Mouse (Mus musculus): ENCODE data around the gene Hspb6. TPM values are rescaled to one million over a fixed set of nuclear protein-coding genes. Genes with fewer than 3 reads are reported as not detected.

The Hspb6 gene
- total and polyA plus RNA-seq, 3 experiments: 0.79 to 6.0 (median 2.3) TPM

- TF ChIP-seq ELF1 (IDR thresholded peaks at IDR 0.05; ENCODE audit: low read depth, low read length) (no peak), KAT2A (IDR thresholded peaks at IDR 0.05; ENCODE audit: insufficient replicate concordance, low read length) (no peak)
Observed at GRCm38 (mm10) chr7:30604424-30604823, 52.4 kb downstream of the Hspb6 start (continued).

GRCm38 (mm10) chr7:30604944-30605343 is 53.0 kb downstream of the Hspb6 start:
- in situ Hi-C loops (cut with MboI; ENCODE audit: low pct_ligation_motif_present, low pct_unique_long_range_greater_than_20kb, low sequenced_read_pairs): loop anchor here (5.0 kb wide), 1 partner anchor 48 kb away; the partner anchor contains the start of gene Lin37

More at GRCm38 (mm10) chr7:30604944-30605343, 53.0 kb downstream of the Hspb6 start:
- peak overlapping the region; percentile 52 for H3K4me2 ChIP-seq (ENCODE audit: insufficient read depth, low read depth, poor library complexity, severe bottlenecking)
- H3K79me2 ChIP-seq (replicated peaks; ENCODE audit: control insufficient read depth, extremely low read depth, insufficient read depth, poor library complexity, severe bottlenecking): peaks cover 3% of the 10 kb centered on the region
- H3K36me3 ChIP-seq (replicated peaks in 1 of 2; ENCODE audit: control insufficient read depth in 1 of 2, insufficient read depth in 1 of 2, low read length in 1 of 2): peaks cover 0 to 31% of the 10 kb centered on the region in 2 experiments
- H3K4me3 ChIP-seq (replicated peaks in 1 of 3; ENCODE audit: low read depth in 2 of 3, low read length in 2 of 3, poor library complexity in 1 of 3): peak overlapping the region in 2 of 3 experiments; percentile 23 to 60
- H3K9ac ChIP-seq (ENCODE audit: insufficient read depth, low read depth): peak overlapping the region; percentile 51
- no peak for DNase-seq (ENCODE audit: extremely low read depth)
- peaks cover 3% of the 10 kb centered on the region for H3K9me3 ChIP-seq (replicated peaks; ENCODE audit: low read length)
- H3K27me3 ChIP-seq (replicated peaks): no peaks in the 10 kb centered on the region
- H3K4me1 ChIP-seq (ENCODE audit: control insufficient read depth in 1 of 2, insufficient read depth in 2 of 2): peaks cover 23 to 29% of the 10 kb centered on the region in 2 experiments
- peak overlapping the region; percentile 64 for H3K27ac ChIP-seq (ENCODE audit: insufficient read depth, low read depth)
- dilution Hi-C loops (cut with MboI; ENCODE audit: extremely low pct_ligation_motif_present, extremely low pct_unique_long_range_greater_than_20kb, low sequenced_read_pairs): no loop called here
- TF ChIP-seq NRF1 (IDR thresholded peaks at IDR 0.05; ENCODE audit: low read depth, low read length) (0 out of 2 replicates have a peak, but pooled peaks have one; percentile 26), MAZ (IDR thresholded peaks at IDR 0.05; ENCODE audit: low read depth, low read length) (peak; percentile 69; the same call in 1 of the 2 replicates), MEF2A (IDR thresholded peaks at IDR 0.05; ENCODE audit: borderline replicate concordance, low read depth, low read length) (no peak), ELF1 (IDR thresholded peaks at IDR 0.05; ENCODE audit: low read depth, low read length) (peak; percentile 90), MYC (IDR thresholded peaks at IDR 0.05; ENCODE audit: low read depth, low read length) (peak; percentile 66), POLR2A (IDR thresholded peaks at IDR 0.05; ENCODE audit: low read depth, low read length) (peak; percentile 40; the same call in 1 of the 2 replicates), NELFE (IDR thresholded peaks at IDR 0.05; ENCODE audit: low read depth, low read length) (no peak), POLR2AphosphoS2 (IDR thresholded peaks at IDR 0.05; ENCODE audit: low read depth, low read length) (no peak), SMC3 (IDR thresholded peaks at IDR 0.05; ENCODE audit: low read depth, low read length) (no peak), GABPA (IDR thresholded peaks at IDR 0.05; ENCODE audit: insufficient replicate concordance, low read depth, low read length) (no peak), KAT2A (IDR thresholded peaks at IDR 0.05; ENCODE audit: insufficient replicate concordance, low read length) (no peak), IRF4 (IDR thresholded peaks at IDR 0.05; ENCODE audit: low read depth, low read length) (no peak), E2F4 (IDR thresholded peaks at IDR 0.05; ENCODE audit: insufficient replicate concordance, low read depth, low read length) (no peak), ETS1 (conservative IDR thresholded peaks at IDR 0.05; ENCODE audit: low read depth, low read length) (no peak), TCF12 (IDR thresholded peaks at IDR 0.05; ENCODE audit: low read depth, low read length) (peak; percentile 58), UBTF (IDR thresholded peaks at IDR 0.05; ENCODE audit: low read depth, low read length) (no peak), MAFK (IDR thresholded peaks at IDR 0.05; ENCODE audit: insufficient replicate concordance, low read length) (no peak), CHD2 (IDR thresholded peaks at IDR 0.05; ENCODE audit: low read length) (no peak), MXI1 (IDR thresholded peaks at IDR 0.05; ENCODE audit: low read depth, low read length) (no peak), RAD21 (IDR thresholded peaks at IDR 0.05; ENCODE audit: low read depth, low read length) (no peak), CTCF (conservative IDR thresholded peaks at IDR 0.05 in 1 of 2, IDR thresholded peaks at IDR 0.05 in 1 of 2; ENCODE audit: low read depth in 2 of 2, low read length in 2 of 2) (no peak), EP300 (IDR thresholded peaks at IDR 0.05; ENCODE audit: low read length) (no peak), USF1 (IDR thresholded peaks at IDR 0.05; ENCODE audit: low read depth, low read length) (no peak; the same call in 1 of the 2 replicates), JUN (IDR thresholded peaks at IDR 0.05; ENCODE audit: insufficient read depth, low read depth, low read length) (no peak), PAX5 (IDR thresholded peaks at IDR 0.05; ENCODE audit: low read length) (no peak), RCOR1 (conservative IDR thresholded peaks at IDR 0.05; ENCODE audit: low read depth, low read length) (no peak), USF2 (conservative IDR thresholded peaks at IDR 0.05; ENCODE audit: low read depth, low read length) (no peak), CHD1 (IDR thresholded peaks at IDR 0.05; ENCODE audit: low read depth, low read length) (no peak), HCFC1 (IDR thresholded peaks at IDR 0.05; ENCODE audit: low read depth, low read length) (peak; percentile 26; the same call in 1 of the 2 replicates), ZNF384 (IDR thresholded peaks at IDR 0.05; ENCODE audit: low read depth, low read length) (no peak), JUND (conservative IDR thresholded peaks at IDR 0.05; ENCODE audit: low read depth, low read length) (no peak), ZKSCAN1 (IDR thresholded peaks at IDR 0.05; ENCODE audit: borderline replicate concordance, low read depth, low read length) (no peak), BHLHE40 (IDR thresholded peaks at IDR 0.05; ENCODE audit: low read depth, low read length) (no peak), SIN3A (IDR thresholded peaks at IDR 0.05; ENCODE audit: low read length) (no peak), MAX (IDR thresholded peaks at IDR 0.05; ENCODE audit: low read length) (no peak), ZMIZ1 (IDR thresholded peaks at IDR 0.05; ENCODE audit: low read depth, low read length) (no peak), ZC3H11A (IDR thresholded peaks at IDR 0.05; ENCODE audit: low read depth, low read length) (no peak), TBP (conservative IDR thresholded peaks at IDR 0.05; ENCODE audit: low read depth, low read length) (no peak)

All from CH12.LX (cell line).